Mouse (Mus musculus) cerebellum, adult 2 months (tissue): ENCODE results near the gene Utp20.

Source experiments
- CTCF ChIP-seq: fragments of 200-500 bp; IDR thresholded peaks from 2 replicates; pipeline ENCODE4 v1.5.1; 2011; ENCODE audit warnings: low read depth, mild to moderate bottlenecking, control low read depth, low read length, moderate library complexity, borderline replicate concordance; ENCODE audit not compliant: insufficient read depth
- POLR2A ChIP-seq: fragments of 200-500 bp; IDR thresholded peaks from 2 replicates; pipeline ENCODE4 v1.6.1; 2011; ENCODE audit warnings: low read length, control low read depth, borderline replicate concordance; ENCODE audit not compliant: insufficient read depth

- TF ChIP-seq CTCF (no peak), POLR2A (peak; percentile 73; the same call in 1 of the 2 replicates)
Observed at GRCm38 (mm10) chr10:88826188-88826946, at the start of gene Utp20.
